Mouse (Mus musculus) adrenal gland, adult (tissue): ENCODE data around the gene Trem1.

Source experiments
- DNase-seq, 2 experiments: peaks; one replicate each; pipeline ENCODE4 v3.0.0; 2022 to 2023; ENCODE audit warnings: low spot score in 1 of 2; ENCODE audit not compliant: inconsistent age in 2 of 2

Gene Trem1

GRCm38 (mm10) chr17:48267591-48267990 lies 35.0 kb downstream of the Trem1 start:
- no peak for DNase-seq

DNA sequence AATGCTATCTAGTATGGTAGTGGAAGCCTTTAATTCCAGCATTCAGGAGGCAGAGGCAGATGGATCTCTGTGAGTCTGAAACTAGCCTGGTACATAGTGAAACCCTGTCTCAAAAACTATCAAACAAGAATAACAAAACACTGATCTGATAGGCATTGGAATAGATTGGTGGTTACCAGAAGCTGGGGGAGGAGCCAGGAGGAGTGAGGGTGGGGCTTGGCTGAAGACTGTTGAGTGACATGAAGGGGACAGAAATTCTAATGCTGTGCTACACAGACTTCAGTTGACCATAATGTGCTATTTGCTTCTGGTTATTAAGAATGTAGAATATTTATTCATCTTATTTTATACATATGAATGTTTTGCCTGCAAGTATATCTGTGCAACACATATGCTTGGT lies 35.7 kb downstream of the Trem1 start:
- no peak for DNase-seq

DNA sequence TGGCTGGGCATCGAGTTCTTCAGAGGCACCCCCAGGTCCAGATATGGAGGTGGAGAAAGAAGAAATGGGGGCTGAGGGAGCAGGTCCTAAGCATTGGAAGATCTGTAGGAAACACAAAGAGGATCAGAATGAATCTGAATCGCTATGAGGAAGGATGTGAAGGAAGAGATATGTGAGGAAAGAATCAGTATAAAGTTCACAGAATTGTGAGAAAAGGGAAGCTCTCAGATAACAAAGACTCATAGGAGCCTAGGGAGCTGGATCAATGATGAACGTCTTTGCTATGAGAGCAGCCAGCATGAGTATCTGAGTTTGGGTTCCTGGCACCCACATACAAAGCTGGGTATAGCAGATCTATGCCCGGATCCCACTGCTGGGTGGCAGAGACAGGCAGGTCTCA lies 37.3 kb downstream of the Trem1 start:
- no peak for DNase-seq

GRCm38 (mm10) chr17:48272158-48272557 lies 39.6 kb downstream of the Trem1 start:
- no peak for DNase-seq

DNA sequence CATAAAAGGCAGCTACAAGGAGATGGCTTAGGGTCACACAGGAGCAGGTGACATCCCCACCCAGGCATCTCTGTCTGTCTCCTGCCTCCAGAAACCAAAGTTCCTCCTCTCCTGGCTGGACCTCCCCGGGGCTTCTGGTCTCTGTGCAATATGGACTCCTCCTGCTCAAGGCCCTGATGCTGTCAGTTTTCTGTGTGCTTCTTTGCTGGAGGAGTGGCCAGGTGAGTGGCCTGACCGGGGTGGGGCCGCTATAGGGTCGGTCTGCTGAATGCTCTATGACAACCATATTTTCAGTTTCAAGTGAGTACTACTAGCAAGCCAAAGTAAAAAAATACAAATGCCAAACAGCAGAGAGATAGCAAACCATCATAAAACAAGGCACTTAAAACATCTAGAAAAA lies 40.0 kb downstream of the Trem1 start:
- no peak for DNase-seq

DNA sequence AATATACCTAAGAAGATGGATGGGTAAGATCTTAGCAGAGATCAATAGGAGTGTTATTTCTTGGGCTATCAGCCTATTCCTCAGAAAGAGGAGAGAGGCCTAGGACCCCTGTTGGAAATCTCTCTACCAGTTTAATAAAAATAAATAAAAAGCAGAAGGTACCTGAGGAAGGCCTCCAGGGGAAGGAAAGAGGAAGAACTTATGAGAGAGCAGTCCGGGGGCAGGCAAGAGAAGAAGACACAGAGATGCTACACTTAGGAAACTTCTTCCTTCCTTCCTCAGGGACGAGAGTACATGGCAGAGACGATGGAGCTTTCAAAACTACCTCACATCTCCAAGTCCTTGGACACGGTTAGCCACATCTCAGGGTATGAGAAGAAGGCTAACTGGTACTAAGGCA lies 41.5 kb downstream of the Trem1 start:
- DNase-seq: no peak

DNA sequence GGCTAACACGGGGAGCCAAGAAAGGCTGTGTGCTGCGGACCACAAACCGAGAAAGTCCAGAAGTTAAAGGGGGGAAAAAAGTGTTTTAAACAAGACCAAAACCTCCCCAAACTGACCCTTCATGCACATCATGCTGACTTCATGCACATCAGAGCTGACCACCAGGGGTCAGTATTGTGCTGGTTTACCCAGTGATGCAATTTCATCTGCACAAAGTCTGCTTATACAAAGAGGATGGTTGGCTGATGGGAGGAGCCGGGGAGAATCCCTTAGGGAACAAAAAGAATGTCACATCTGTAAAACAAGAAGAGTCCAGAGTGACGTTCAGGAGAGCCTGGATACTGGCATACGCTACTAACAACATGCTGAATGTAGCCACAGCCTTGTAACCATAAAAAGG lies 42.3 kb downstream of the Trem1 start:
- DNase-seq: peak; percentile 56 to 91

DNA sequence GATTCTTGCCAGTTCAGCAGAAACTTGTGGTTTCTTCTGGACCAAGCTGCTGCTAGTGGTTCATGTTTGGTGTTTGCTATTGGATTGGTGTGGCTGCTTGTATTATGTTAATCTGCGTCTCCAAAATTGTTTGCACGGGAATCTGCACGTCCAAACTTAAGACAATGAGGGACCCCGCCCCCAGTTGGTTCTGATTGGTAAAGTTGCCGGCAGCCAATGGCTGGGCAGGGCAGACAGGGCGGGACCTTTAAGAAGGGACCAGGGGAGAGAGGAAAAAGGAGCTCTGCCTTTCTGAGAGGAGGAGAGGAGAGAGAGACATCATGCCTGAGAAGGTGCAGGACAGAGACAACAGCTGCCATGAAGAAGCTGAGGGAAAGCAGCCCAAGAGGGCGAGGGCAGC lies 43.2 kb downstream of the Trem1 start:
- no peak for DNase-seq

- DNase-seq: no peak
These were observed 45.8 kb downstream of the Trem1 start for GRCm38 (mm10) chr17:48278381-48278780.

GRCm38 (mm10) chr17:48279002-48279401 lies 46.4 kb downstream of the Trem1 start:
- no peak for DNase-seq

- no peak for DNase-seq
These were observed 48.6 kb downstream of the Trem1 start for GRCm38 (mm10) chr17:48280943-48281738.

GRCm38 (mm10) chr17:48281739-48282085 lies 49.1 kb downstream of the Trem1 start:
- no peak for DNase-seq

- DNase-seq: no peak
These were observed 54.2 kb downstream of the Trem1 start for GRCm38 (mm10) chr17:48286765-48287164.

DNA sequence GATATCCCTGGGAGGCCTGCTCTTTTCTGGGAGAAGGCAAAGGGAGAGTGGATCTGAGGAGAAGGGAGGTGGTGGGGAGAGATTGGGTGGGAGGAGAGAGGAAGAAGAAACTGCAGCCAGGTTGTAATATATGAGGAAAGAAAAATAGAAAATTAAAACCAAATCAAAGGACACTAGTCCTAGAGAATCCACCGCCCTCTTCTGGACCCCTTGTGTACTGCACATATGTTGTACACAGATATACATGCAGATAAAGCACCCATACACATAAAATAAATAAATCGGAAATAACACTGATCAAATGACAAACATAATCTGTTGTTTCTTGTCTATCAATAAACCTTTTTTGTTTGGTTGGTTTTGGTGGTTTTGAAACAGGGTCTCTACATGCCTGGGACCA lies 54.7 kb downstream of the Trem1 start:
- no peak for DNase-seq

GRCm38 (mm10) chr17:48293500-48294194 lies 61.1 kb downstream of the Trem1 start:
- DNase-seq: no peak
